In genomic region chr1:195092220-195092720, GRCm38 (mm10) we compare ENCODE assay signal across 8 mouse cellular contexts. TPM values are rescaled to one million over a fixed set of nuclear protein-coding genes. Genes with fewer than 3 reads are reported as not detected.
DNase-seq lines count a peak whose midpoint lies in the region; ATAC-seq and TF ChIP-seq lines count a peak whose summit lies in the region.

TSS of gene Cd46 (minus strand) at chr1:195092249.

- peak within 1 kb of the TSS; percentile 63 for H3K4me2 ChIP-seq in embryonic facial prominence, embryonic 14.5 days (ENCODE audit: low read depth, low read length)
- H3K4me2 ChIP-seq in heart, embryonic 12.5 days = peak within 1 kb of the TSS; percentile 80
- H3K4me2 ChIP-seq in kidney, embryonic 15.5 days = peak within 1 kb of the TSS; percentile 72
- peak within 1 kb of the TSS; percentile 70 for H3K4me2 ChIP-seq in neural tube, embryonic 15.5 days

- peak; percentile 28 to 44 for DNase-seq in CD8-positive naive resting alpha-beta T cell, adult 2 months (ENCODE audit: low read depth in 2 of 2, low spot score in 2 of 2)
- DNase-seq in adrenal gland, postnatal 10 days = peak; percentile 84
- peak; percentile 91 for DNase-seq in embryonic facial prominence, embryonic 14.5 days (ENCODE audit: low spot score)
- DNase-seq in lung, adult 2 months = peak; percentile 78
- peak; percentile 73 for DNase-seq in thymus, postnatal 25 days

- whole genome bisulfite sequencing in embryonic facial prominence, embryonic 14.5 days = 2% methylated on average over 14 of the region's 14 CpGs
- WGBS in heart, embryonic 12.5 days = 3% methylated on average over 14 of the region's 14 CpGs
- WGBS in kidney, embryonic 15.5 days = 3% methylated on average over 14 of the region's 14 CpGs
- 3% methylated on average over 14 of the region's 14 CpGs for WGBS in lung, adult 2 months
- 5% methylated on average over 14 of the region's 14 CpGs for WGBS in neural tube, embryonic 15.5 days

- no peak within 1 kb of the TSS for H3K27ac ChIP-seq in embryonic facial prominence, embryonic 14.5 days (replicated peaks; ENCODE audit: low read depth, low read length)
- peak within 1 kb of the TSS; percentile 65 for H3K27ac ChIP-seq in heart, embryonic 12.5 days (ENCODE audit: poor library complexity, severe bottlenecking)
- peak within 1 kb of the TSS; percentile 72 for H3K27ac ChIP-seq in kidney, embryonic 15.5 days
- no peak within 1 kb of the TSS for H3K27ac ChIP-seq in neural tube, embryonic 15.5 days (replicated peaks)

- no peaks in the 10 kb centered on the region for H3K4me1 ChIP-seq in embryonic facial prominence, embryonic 14.5 days (ENCODE audit: control insufficient read depth, insufficient read depth, low read length)
- H3K4me1 ChIP-seq in heart, embryonic 12.5 days (replicated peaks) = peaks cover 12% of the 10 kb centered on the region
- H3K4me1 ChIP-seq in kidney, embryonic 15.5 days = peaks cover 14% of the 10 kb centered on the region
- peaks cover 5% of the 10 kb centered on the region; the same call in 1 of the 2 replicates for H3K4me1 ChIP-seq in lung, adult 2 months (ENCODE audit: control insufficient read depth, insufficient read depth, low read length)
- H3K4me1 ChIP-seq in neural tube, embryonic 15.5 days = peaks cover 10% of the 10 kb centered on the region

- H3K4me3 ChIP-seq in embryonic facial prominence, embryonic 14.5 days (ENCODE audit: low read depth, low read length) = peak within 1 kb of the TSS; percentile 38
- peak within 1 kb of the TSS; percentile 55 for H3K4me3 ChIP-seq in heart, embryonic 12.5 days
- H3K4me3 ChIP-seq in kidney, embryonic 15.5 days (replicated peaks) = peak within 1 kb of the TSS; percentile 49
- H3K4me3 ChIP-seq in lung, adult 2 months (replicated peaks; ENCODE audit: extremely low read depth, low read depth, low read length) = peak within 1 kb of the TSS; percentile 73
- H3K4me3 ChIP-seq in neural tube, embryonic 15.5 days (replicated peaks) = peak within 1 kb of the TSS; percentile 37

- peak; percentile 98 for ATAC-seq in embryonic facial prominence, embryonic 14.5 days (ENCODE audit: low read depth)
- ATAC-seq in heart, embryonic 12.5 days (ENCODE audit: insufficient number of reproducible peaks, low FRiP score) = peak; percentile 99
- peak; percentile 100 for ATAC-seq in kidney, embryonic 15.5 days (replicated peaks; ENCODE audit: low FRiP score)
- peak; percentile 85 for ATAC-seq in neural tube, embryonic 15.5 days (ENCODE audit: low FRiP score)

- peak within 1 kb of the TSS; percentile 52 for H3K9ac ChIP-seq in embryonic facial prominence, embryonic 14.5 days (ENCODE audit: low read depth, low read length)
- H3K9ac ChIP-seq in heart, embryonic 12.5 days = peak within 1 kb of the TSS; percentile 72
- H3K9ac ChIP-seq in kidney, embryonic 15.5 days = peak within 1 kb of the TSS; percentile 29
- 0 out of 2 replicates have a peak within 1 kb of the TSS, but pooled peaks have one; percentile 23 for H3K9ac ChIP-seq in neural tube, embryonic 15.5 days (replicated peaks)

- no peak for TF ChIP-seq CTCF in lung, adult 2 months (IDR thresholded peaks at IDR 0.05; ENCODE audit: insufficient read depth, low read length)

- TF ChIP-seq POLR2A in lung, adult 2 months (IDR thresholded peaks at IDR 0.05; ENCODE audit: borderline replicate concordance, extremely low read depth, low read depth, low read length) = 0 out of 2 replicates have a peak, but pooled peaks have one; percentile 34

- peaks cover 7% of the 10 kb centered on the region; the same call in 1 of the 2 replicates for H3K36me3 ChIP-seq in embryonic facial prominence, embryonic 14.5 days (ENCODE audit: control insufficient read depth, insufficient read depth, low read length)
- H3K36me3 ChIP-seq in heart, embryonic 12.5 days = peaks cover 12% of the 10 kb centered on the region
- H3K36me3 ChIP-seq in kidney, embryonic 15.5 days = peaks cover 12% of the 10 kb centered on the region
- H3K36me3 ChIP-seq in neural tube, embryonic 15.5 days = 0 out of 2 replicates have a peak, but pooled peaks cover 7% of the 10 kb centered on the region

- H3K9me3 ChIP-seq in embryonic facial prominence, embryonic 14.5 days (ENCODE audit: control insufficient read depth, low read length) = no peaks in the 10 kb centered on the region
- no peaks in the 10 kb centered on the region for H3K9me3 ChIP-seq in heart, embryonic 12.5 days (replicated peaks)
- H3K9me3 ChIP-seq in kidney, embryonic 15.5 days (replicated peaks) = no peaks in the 10 kb centered on the region
- no peaks in the 10 kb centered on the region for H3K9me3 ChIP-seq in neural tube, embryonic 15.5 days (replicated peaks)

- H3K27me3 ChIP-seq in embryonic facial prominence, embryonic 14.5 days (replicated peaks; ENCODE audit: control insufficient read depth, insufficient read depth, low read length) = no peaks in the 10 kb centered on the region
- H3K27me3 ChIP-seq in heart, embryonic 12.5 days (replicated peaks) = no peaks in the 10 kb centered on the region
- no peaks in the 10 kb centered on the region for H3K27me3 ChIP-seq in kidney, embryonic 15.5 days
- no peaks in the 10 kb centered on the region for H3K27me3 ChIP-seq in neural tube, embryonic 15.5 days (replicated peaks)

RNA-seq across cellular contexts. Expression of gene Cd46, which starts in this region (rescaled TPM):
- 1 to 10 TPM; 1.7 to 2.7 TPM for total RNA-seq in adrenal gland, postnatal 10 days (2021)
- polyA plus RNA-seq in embryonic facial prominence, embryonic 14.5 days (2014; fragmentation: Nextera tagmentation; extraction: Ambion mirVana) = 0.89 and 1.4 TPM in 2 replicates
- polyA plus RNA-seq in heart, embryonic 12.5 days (2016; fragmentation: Nextera tagmentation; extraction: Ambion mirVana) = 0.51 and 0.73 TPM in 2 replicates
- 0.76 and 1.1 TPM in 2 replicates for polyA plus RNA-seq in kidney, embryonic 15.5 days (2015; fragmentation: Nextera tagmentation; extraction: Ambion mirVana)
- 0.50 and 0.95 TPM in 2 replicates for polyA plus RNA-seq in lung, adult 2 months (2012; rRNA removed)
- 1.2 and 1.3 TPM in 2 replicates for polyA plus RNA-seq in neural tube, embryonic 15.5 days (2015; fragmentation: Nextera tagmentation; extraction: Ambion mirVana)

Comparison
In these comparisons a context has a peak if more than half of its experiments do, and no peak if none do; other contexts are left out.
1. Peak in ATAC-seq, H3K4me3 ChIP-seq, H3K27ac ChIP-seq, H3K9ac ChIP-seq and H3K4me2 ChIP-seq in heart, embryonic 12.5 days; RNA of the gene not detected or under 1 TPM.
2. Peak in DNase-seq and H3K4me3 ChIP-seq in lung, adult 2 months; RNA of the gene not detected or under 1 TPM.
3. DNase-seq: peak in every context shown above with its lines; median percentile 91 in embryonic facial prominence, embryonic 14.5 days; 84 in adrenal gland, postnatal 10 days; 78 in lung, adult 2 months; 73 in thymus, postnatal 25 days; 36 in CD8-positive naive resting alpha-beta T cell, adult 2 months.